In the genomic region with DNA sequence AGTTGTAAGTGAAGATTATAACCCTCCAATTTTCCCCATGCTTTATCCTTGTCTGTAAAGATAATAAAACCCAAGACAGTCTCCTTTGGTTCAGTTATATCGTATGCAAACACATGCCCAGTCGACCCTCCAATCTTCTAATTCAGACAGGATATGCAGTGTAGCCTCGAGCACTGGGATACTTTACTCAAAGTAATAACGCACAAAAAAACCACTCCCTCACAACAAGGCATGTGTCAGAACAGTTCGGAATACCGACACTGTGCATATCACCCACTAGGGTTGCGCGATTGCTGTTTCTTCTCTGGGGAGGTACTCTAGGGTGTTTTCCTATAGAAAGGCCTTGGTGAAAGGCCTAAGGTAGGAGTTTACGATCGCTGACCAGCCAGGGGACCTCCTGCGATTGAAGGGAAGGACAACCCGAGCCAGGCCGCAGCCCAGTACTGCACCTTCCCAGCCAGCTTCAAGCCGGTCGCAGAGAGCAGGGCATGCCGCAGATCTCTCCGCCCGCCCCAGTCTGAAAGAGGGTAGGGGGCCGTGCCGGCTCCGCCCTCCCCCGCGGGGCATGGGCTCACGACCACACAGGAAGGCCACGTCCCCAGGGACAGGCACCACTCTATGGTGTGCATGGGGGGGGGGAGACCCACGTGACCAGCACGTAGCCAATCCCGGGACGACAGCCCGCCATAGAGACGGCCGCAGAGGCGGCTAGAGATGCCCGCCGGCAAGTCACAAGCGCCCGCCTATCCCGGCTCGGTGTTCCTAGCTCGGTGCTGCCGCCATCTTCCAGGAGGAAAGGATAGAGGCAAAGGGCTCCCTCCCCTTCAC, we compare ENCODE assay signal across 1 mouse cellular context.
TF ChIP-seq lines count a peak whose summit lies in the region.

No protein-coding gene starts in this region.

TF ChIP-seq in CH12.LX, 34 proteins besides CTCF, POLR2A, EP300 and RAD21:
- TF ChIP-seq HCFC1 (IDR thresholded peaks at IDR 0.05; ENCODE audit: low read depth, low read length) (no peak; the same call in 1 of the 2 replicates), IRF4 (IDR thresholded peaks at IDR 0.05; ENCODE audit: low read depth, low read length) (peak; percentile 77), CHD2 (IDR thresholded peaks at IDR 0.05; ENCODE audit: low read length) (no peak; the same call in 1 of the 2 replicates), UBTF (IDR thresholded peaks at IDR 0.05; ENCODE audit: low read depth, low read length) (no peak), JUN (IDR thresholded peaks at IDR 0.05; ENCODE audit: insufficient read depth, low read depth, low read length) (no peak), PAX5 (IDR thresholded peaks at IDR 0.05; ENCODE audit: low read length) (no peak), TBP (conservative IDR thresholded peaks at IDR 0.05; ENCODE audit: low read depth, low read length) (0 out of 2 replicates have a peak, but pooled peaks have one; percentile 41), BHLHE40 (IDR thresholded peaks at IDR 0.05; ENCODE audit: low read depth, low read length) (peak; percentile 70), USF1 (IDR thresholded peaks at IDR 0.05; ENCODE audit: low read depth, low read length) (peak; percentile 98), RCOR1 (conservative IDR thresholded peaks at IDR 0.05; ENCODE audit: low read depth, low read length) (no peak), MAX (IDR thresholded peaks at IDR 0.05; ENCODE audit: low read length) (peak; percentile 94), SIN3A (IDR thresholded peaks at IDR 0.05; ENCODE audit: low read length) (peak; percentile 82), MAZ (IDR thresholded peaks at IDR 0.05; ENCODE audit: low read depth, low read length) (peak; percentile 89), MYC (IDR thresholded peaks at IDR 0.05; ENCODE audit: low read depth, low read length) (no peak), NELFE (IDR thresholded peaks at IDR 0.05; ENCODE audit: low read depth, low read length) (no peak; the same call in none of the 2 replicates), MXI1 (IDR thresholded peaks at IDR 0.05; ENCODE audit: low read depth, low read length) (peak; percentile 87), ZMIZ1 (IDR thresholded peaks at IDR 0.05; ENCODE audit: low read depth, low read length) (0 out of 2 replicates have a peak, but pooled peaks have one; percentile 29), TCF12 (IDR thresholded peaks at IDR 0.05; ENCODE audit: low read depth, low read length) (peak; percentile 58; the same call in 1 of the 2 replicates), MAFK (IDR thresholded peaks at IDR 0.05; ENCODE audit: insufficient replicate concordance, low read length) (no peak), GABPA (IDR thresholded peaks at IDR 0.05; ENCODE audit: insufficient replicate concordance, low read depth, low read length) (peak; percentile 9; the same call in 1 of the 2 replicates), ELF1 (IDR thresholded peaks at IDR 0.05; ENCODE audit: low read depth, low read length) (peak; percentile 57), E2F4 (IDR thresholded peaks at IDR 0.05; ENCODE audit: insufficient replicate concordance, low read depth, low read length) (no peak), JUND (conservative IDR thresholded peaks at IDR 0.05; ENCODE audit: low read depth, low read length) (no peak), KAT2A (IDR thresholded peaks at IDR 0.05; ENCODE audit: insufficient replicate concordance, low read length) (0 out of 2 replicates have a peak, but pooled peaks have one; percentile 76), ZNF384 (IDR thresholded peaks at IDR 0.05; ENCODE audit: low read depth, low read length) (no peak), POLR2AphosphoS2 (IDR thresholded peaks at IDR 0.05; ENCODE audit: low read depth, low read length) (peak; percentile 11; the same call in 1 of the 2 replicates), SMC3 (IDR thresholded peaks at IDR 0.05; ENCODE audit: low read depth, low read length) (no peak), ETS1 (conservative IDR thresholded peaks at IDR 0.05; ENCODE audit: low read depth, low read length) (0 out of 2 replicates have a peak, but pooled peaks have one; percentile 33), CHD1 (IDR thresholded peaks at IDR 0.05; ENCODE audit: low read depth, low read length) (peak; percentile 20; the same call in 1 of the 2 replicates), NRF1 (IDR thresholded peaks at IDR 0.05; ENCODE audit: low read depth, low read length) (no peak), USF2 (conservative IDR thresholded peaks at IDR 0.05; ENCODE audit: low read depth, low read length) (peak; percentile 91), ZKSCAN1 (IDR thresholded peaks at IDR 0.05; ENCODE audit: borderline replicate concordance, low read depth, low read length) (no peak), ZC3H11A (IDR thresholded peaks at IDR 0.05; ENCODE audit: low read depth, low read length) (no peak), MEF2A (IDR thresholded peaks at IDR 0.05; ENCODE audit: borderline replicate concordance, low read depth, low read length) (peak; percentile 61; the same call in 1 of the 2 replicates)
